Comparison of ENCODE assay signal across 10 mouse cellular contexts in the genomic region with DNA sequence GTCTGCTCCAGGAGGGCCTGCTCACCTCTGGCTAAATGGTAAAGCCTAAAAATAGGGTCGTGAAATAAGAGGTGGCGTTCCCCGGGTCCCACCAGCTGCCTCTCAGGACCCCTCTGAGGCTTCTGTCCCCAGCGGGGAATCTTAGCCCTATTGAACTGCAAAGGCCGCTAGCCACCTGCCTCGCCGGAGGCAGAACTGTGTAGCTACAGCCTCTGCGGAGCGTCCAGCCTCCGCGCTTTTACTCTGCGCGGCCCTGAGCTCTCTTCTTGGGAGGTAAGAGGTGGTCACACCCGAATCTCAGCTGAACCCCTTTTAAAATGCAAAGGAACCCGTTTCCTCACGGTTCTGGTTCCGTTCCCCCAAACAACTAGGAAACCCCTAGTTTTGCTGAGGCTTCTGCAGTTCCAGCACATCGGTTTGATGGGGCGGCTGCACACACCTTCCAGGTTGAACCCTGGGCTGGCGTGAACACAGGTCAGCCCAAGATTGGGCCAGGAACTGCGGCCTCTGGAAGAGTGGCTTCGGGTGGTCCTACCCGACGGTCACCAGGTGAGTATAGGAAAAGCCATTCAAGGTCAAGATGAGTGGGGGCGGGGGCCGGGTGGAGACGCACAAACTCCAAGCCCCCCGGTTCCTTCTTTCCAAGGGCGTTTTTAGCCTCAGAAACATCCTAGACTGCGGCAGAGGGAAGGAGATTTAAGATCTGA. TPM values are rescaled to one million over a fixed set of nuclear protein-coding genes. Genes with fewer than 3 reads are reported as not detected.
DNase-seq lines count a peak whose midpoint lies in the region; ATAC-seq lines count a peak whose summit lies in the region.
"Had no signal": no experiment of that assay in that cellular context is flagged by ENCODE, and none has a peak within 500 bp of the region (broad histone marks: within the 10 kb centered on the region; RNA-seq: fewer than 3 reads in every experiment).

No protein-coding gene starts in this region.

- H3K9ac ChIP-seq in intestine, embryonic 14.5 days (ENCODE audit: low read length) = no peak overlapping the region
- no peak overlapping the region for H3K9ac ChIP-seq in intestine, embryonic 15.5 days
- H3K9ac ChIP-seq in embryonic facial prominence, embryonic 11.5 days (replicated peaks; ENCODE audit: low read length) = no peak overlapping the region
- H3K9ac ChIP-seq in neural tube, embryonic 15.5 days (replicated peaks) = peak overlapping the region; percentile 36
- H3K9ac ChIP-seq in kidney, embryonic 16.5 days (replicated peaks; ENCODE audit: low read length) = no peak overlapping the region

- 0 out of 2 replicates have a peak overlapping the region, but pooled peaks have one; percentile 20 for H3K4me2 ChIP-seq in intestine, embryonic 14.5 days (ENCODE audit: low read length)
- no peak overlapping the region for H3K4me2 ChIP-seq in intestine, embryonic 15.5 days (replicated peaks)
- no peak overlapping the region for H3K4me2 ChIP-seq in embryonic facial prominence, embryonic 11.5 days (ENCODE audit: low read depth, low read length)
- peak overlapping the region; percentile 48 for H3K4me2 ChIP-seq in neural tube, embryonic 15.5 days
- no peak overlapping the region for H3K4me2 ChIP-seq in kidney, embryonic 16.5 days (replicated peaks; ENCODE audit: low read depth, low read length)

- WGBS in intestine, embryonic 14.5 days = 2% methylated on average over 30 of the region's 30 CpGs
- WGBS in intestine, embryonic 15.5 days = 1% methylated on average over 30 of the region's 30 CpGs
- WGBS in embryonic facial prominence, embryonic 11.5 days = under 1% methylated on average over 30 of the region's 30 CpGs
- under 1% methylated on average over 30 of the region's 30 CpGs for WGBS in limb, embryonic 10.5 days
- 3% methylated on average over 30 of the region's 30 CpGs for WGBS in neural tube, embryonic 15.5 days
- WGBS in kidney, embryonic 16.5 days = 1% methylated on average over 30 of the region's 30 CpGs

- H3K4me3 ChIP-seq in intestine, embryonic 14.5 days (ENCODE audit: low read depth, low read length) = 0 out of 2 replicates have a peak overlapping the region, but pooled peaks have one; percentile 4
- H3K4me3 ChIP-seq in intestine, embryonic 15.5 days (replicated peaks) = no peak overlapping the region
- H3K4me3 ChIP-seq in embryonic facial prominence, embryonic 11.5 days (ENCODE audit: low read depth, low read length) = 0 out of 2 replicates have a peak overlapping the region, but pooled peaks have one; percentile 0
- peak overlapping the region; percentile 25; the same call in 1 of the 2 replicates for H3K4me3 ChIP-seq in limb, embryonic 10.5 days
- peak overlapping the region; percentile 31 for H3K4me3 ChIP-seq in neural tube, embryonic 15.5 days (replicated peaks)
- no peak overlapping the region for H3K4me3 ChIP-seq in kidney, embryonic 16.5 days (ENCODE audit: low read length)
- H3K4me3 ChIP-seq: erythroblast, embryonic 14.5 days had no signal

- H3K27me3 ChIP-seq in intestine, embryonic 14.5 days (replicated peaks; ENCODE audit: control insufficient read depth, insufficient read depth, low read length) = peaks cover 94% of the 10 kb centered on the region
- H3K27me3 ChIP-seq in intestine, embryonic 15.5 days (replicated peaks) = peaks cover 65% of the 10 kb centered on the region
- H3K27me3 ChIP-seq in embryonic facial prominence, embryonic 11.5 days (ENCODE audit: control insufficient read depth, insufficient read depth, low read length) = peaks cover 56% of the 10 kb centered on the region
- peaks cover 95% of the 10 kb centered on the region for H3K27me3 ChIP-seq in limb, embryonic 10.5 days (ENCODE audit: low read depth, poor library complexity, severe bottlenecking)
- peaks cover 73% of the 10 kb centered on the region for H3K27me3 ChIP-seq in neural tube, embryonic 15.5 days (replicated peaks)
- H3K27me3 ChIP-seq in kidney, embryonic 16.5 days (ENCODE audit: insufficient read depth, low read length) = peaks cover 92% of the 10 kb centered on the region

- peak; percentile 54 for DNase-seq in intestine, embryonic 14.5 days (ENCODE audit: low spot score)
- DNase-seq in embryonic facial prominence, embryonic 11.5 days (ENCODE audit: low spot score) = peak; percentile 42
- DNase-seq in limb, embryonic 10.5 days (ENCODE audit: low spot score) = peak; percentile 64
- no peak for DNase-seq in thymus, postnatal 10 days (ENCODE audit: low spot score in 2 of 2)
- DNase-seq in left cerebral cortex, postnatal 25 days (ENCODE audit: low spot score in 2 of 2) = no peak
- DNase-seq: liver had no signal

- H3K9me3 ChIP-seq in intestine, embryonic 14.5 days (ENCODE audit: control insufficient read depth, low read length) = no peaks in the 10 kb centered on the region
- H3K9me3 ChIP-seq in intestine, embryonic 15.5 days = no peaks in the 10 kb centered on the region
- H3K9me3 ChIP-seq in embryonic facial prominence, embryonic 11.5 days (replicated peaks; ENCODE audit: control insufficient read depth, low read length) = no peaks in the 10 kb centered on the region
- no peaks in the 10 kb centered on the region for H3K9me3 ChIP-seq in limb, embryonic 10.5 days (replicated peaks)
- no peaks in the 10 kb centered on the region for H3K9me3 ChIP-seq in neural tube, embryonic 15.5 days (replicated peaks)
- no peaks in the 10 kb centered on the region for H3K9me3 ChIP-seq in kidney, embryonic 16.5 days (ENCODE audit: low read length)

- ATAC-seq in intestine, embryonic 14.5 days (replicated peaks; ENCODE audit: low FRiP score, low TSS enrichment, low read depth) = no peak
- no peak for ATAC-seq in intestine, embryonic 15.5 days
- no peak; the same call in 1 of the 2 replicates for ATAC-seq in embryonic facial prominence, embryonic 11.5 days (replicated peaks; ENCODE audit: insufficient number of reproducible peaks, low FRiP score, low TSS enrichment, low read depth)
- ATAC-seq in neural tube, embryonic 15.5 days (ENCODE audit: low FRiP score) = peak; percentile 5; the same call in 1 of the 2 replicates
- no peak for ATAC-seq in kidney, embryonic 16.5 days (ENCODE audit: low FRiP score, low TSS enrichment)

- H3K36me3 ChIP-seq in intestine, embryonic 14.5 days (ENCODE audit: control insufficient read depth, insufficient read depth, low read length) = no peaks in the 10 kb centered on the region
- no peaks in the 10 kb centered on the region for H3K36me3 ChIP-seq in intestine, embryonic 15.5 days
- H3K36me3 ChIP-seq in embryonic facial prominence, embryonic 11.5 days (replicated peaks; ENCODE audit: control insufficient read depth, insufficient read depth, low read depth, low read length) = no peaks in the 10 kb centered on the region
- H3K36me3 ChIP-seq in limb, embryonic 10.5 days = no peaks in the 10 kb centered on the region
- no peaks in the 10 kb centered on the region for H3K36me3 ChIP-seq in neural tube, embryonic 15.5 days
- no peaks in the 10 kb centered on the region for H3K36me3 ChIP-seq in kidney, embryonic 16.5 days (ENCODE audit: insufficient read depth, low read length)

- no peaks in the 10 kb centered on the region for H3K4me1 ChIP-seq in intestine, embryonic 14.5 days (replicated peaks; ENCODE audit: control insufficient read depth, insufficient read depth, low read length)
- peaks cover 10% of the 10 kb centered on the region for H3K4me1 ChIP-seq in intestine, embryonic 15.5 days (replicated peaks)
- H3K4me1 ChIP-seq in embryonic facial prominence, embryonic 11.5 days (ENCODE audit: control insufficient read depth, insufficient read depth, low read length) = peaks cover 4% of the 10 kb centered on the region
- peaks cover 26% of the 10 kb centered on the region for H3K4me1 ChIP-seq in limb, embryonic 10.5 days
- peaks cover 37% of the 10 kb centered on the region for H3K4me1 ChIP-seq in neural tube, embryonic 15.5 days
- peaks cover 11% of the 10 kb centered on the region for H3K4me1 ChIP-seq in kidney, embryonic 16.5 days (ENCODE audit: insufficient read depth, low read length)

- intact Hi-C loops in left cerebral cortex, postnatal 25 days (cut with DNase I) = loop anchor here (5.0 kb wide), 3 partner anchors 249 to 1199 kb away; a partner anchor contains a TSS

- H3K27ac ChIP-seq in intestine, embryonic 14.5 days (ENCODE audit: low read depth) = no peak overlapping the region
- H3K27ac ChIP-seq in intestine, embryonic 15.5 days = no peak overlapping the region
- H3K27ac ChIP-seq in embryonic facial prominence, embryonic 11.5 days (replicated peaks; ENCODE audit: low read depth, low read length) = no peak overlapping the region
- H3K27ac ChIP-seq in limb, embryonic 10.5 days = no peak overlapping the region
- H3K27ac ChIP-seq in neural tube, embryonic 15.5 days (replicated peaks) = peak overlapping the region; percentile 70
- H3K27ac ChIP-seq in kidney, embryonic 16.5 days (ENCODE audit: low read length) = no peak overlapping the region

RNA-seq across cellular contexts. Expression of a gene that starts 16.9 kb away (rescaled TPM):
- 26.9 and 30.0 TPM in 2 replicates for polyA plus RNA-seq in intestine, embryonic 14.5 days (2014; fragmentation: Nextera tagmentation; extraction: Ambion mirVana)
- polyA plus RNA-seq in intestine, embryonic 15.5 days (2015; fragmentation: Nextera tagmentation; extraction: Ambion mirVana) = 22.2 and 24.2 TPM in 2 replicates
- 32.5 and 37.4 TPM in 2 replicates for polyA plus RNA-seq in embryonic facial prominence, embryonic 11.5 days (2014; fragmentation: Nextera tagmentation; extraction: Ambion mirVana)
- polyA plus RNA-seq in limb, embryonic 10.5 days (2016; fragmentation: Nextera tagmentation; extraction: Ambion mirVana) = 24.8 and 26.2 TPM in 2 replicates
- polyA plus RNA-seq in neural tube, embryonic 15.5 days (2015; fragmentation: Nextera tagmentation; extraction: Ambion mirVana) = 25.3 and 28.2 TPM in 2 replicates
- 34.3 and 37.1 TPM in 2 replicates for polyA plus RNA-seq in kidney, embryonic 16.5 days (2015; fragmentation: Nextera tagmentation; extraction: Ambion mirVana)
- 10 to 100 TPM; 13.8 to 19.3 TPM for total RNA-seq in left cerebral cortex, postnatal 25 days (2021)

Comparison
In these comparisons a context has a peak if more than half of its experiments do, and no peak if none do; other contexts are left out.
1. H3K4me2 ChIP-seq: peak in intestine, embryonic 14.5 days (single experiment) and neural tube, embryonic 15.5 days (single experiment); none in intestine, embryonic 15.5 days (single experiment), embryonic facial prominence, embryonic 11.5 days (single experiment) and kidney, embryonic 16.5 days (single experiment).
2. H3K4me3 ChIP-seq: peak in intestine, embryonic 14.5 days (single experiment), embryonic facial prominence, embryonic 11.5 days (single experiment), limb, embryonic 10.5 days (single experiment) and neural tube, embryonic 15.5 days (single experiment); none in intestine, embryonic 15.5 days (single experiment) and kidney, embryonic 16.5 days (single experiment).
3. DNase-seq: peak in intestine, embryonic 14.5 days (single experiment), embryonic facial prominence, embryonic 11.5 days (single experiment) and limb, embryonic 10.5 days (single experiment); none in thymus, postnatal 10 days (0 of 2) and left cerebral cortex, postnatal 25 days (0 of 2).